Mouse (Mus musculus) hindbrain, embryonic 12.5 days (tissue): ENCODE measurements around the gene Prkar1a. TPM values are rescaled to one million over a fixed set of nuclear protein-coding genes. Genes with fewer than 3 reads are reported as not detected.

Source experiments
- ATAC-seq: fragments of 200-750 bp; cut with Nextera tagmentation; 2 replicates; pipeline ENCODE4 v1.8.0; 2017; ENCODE audit warnings: moderate TSS enrichment; ENCODE audit not compliant: low FRiP score
- H3K27ac ChIP-seq: fragments of 300-500 bp; sonication (generic); 2 replicates; pipeline ENCODE4 v1.5.1; 2016; ENCODE audit warnings: mild to moderate bottlenecking
- H3K27me3 ChIP-seq: fragments of 300-500 bp; sonication (generic); 2 replicates; pipeline ENCODE4 v1.6.1; 2016; ENCODE audit warnings: mild to moderate bottlenecking
- H3K36me3 ChIP-seq: fragments of 300-500 bp; sonication (generic); 2 replicates; pipeline ENCODE4 v1.6.1; 2016; ENCODE audit warnings: mild to moderate bottlenecking
- H3K4me1 ChIP-seq: fragments of 300-500 bp; sonication (generic); 2 replicates; pipeline ENCODE4 v1.6.1; 2016
- H3K4me2 ChIP-seq: fragments of 300-500 bp; sonication (generic); replicated peaks from 2 replicates; pipeline ENCODE4 v1.6.1; 2016; ENCODE audit warnings: mild to moderate bottlenecking
- H3K4me3 ChIP-seq: fragments of 300-500 bp; sonication (generic); 2 replicates; pipeline ENCODE4 v1.5.1; 2016; ENCODE audit warnings: mild to moderate bottlenecking
- H3K9ac ChIP-seq: fragments of 300-500 bp; sonication (generic); 2 replicates; pipeline ENCODE4 v1.6.1; 2016; ENCODE audit warnings: mild to moderate bottlenecking, moderate library complexity
- H3K9me3 ChIP-seq: fragments of 300-500 bp; sonication (generic); replicated peaks from 2 replicates; pipeline ENCODE4 v1.6.1; 2016; ENCODE audit warnings: mild to moderate bottlenecking
- WGBS: fragments of 180-500 bp; shearing (Covaris S2); methylation state at CpG from one replicate; pipeline ENCODE4 v1.1.7; 2016; 5-methylcytosine and 5-hydroxymethylcytosine counted together
- polyA plus RNA-seq: library from polyadenylated mRNA; unstranded; fragments of >200 nt; fragmentation: Nextera tagmentation; extraction: Ambion mirVana; gene quantifications from 2 replicates; pipeline ENCODE4 v1.2.1, GENCODE M21; 2016

Prkar1a gene
- polyA plus RNA-seq, 1 experiment from 2014 or later = 450 TPM

GRCm38 (mm10) chr11:109717966-109718895, 69.0 kb downstream of the Prkar1a start:
- Histone ChIP-seq H3K4me2 (no peak overlapping the region), H3K9ac (no peak overlapping the region), H3K27me3 (peaks cover 27% of the 10 kb centered on the region), H3K27ac (no peak overlapping the region), H3K4me1 (peaks cover 17% of the 10 kb centered on the region), H3K4me3 (no peak overlapping the region), H3K9me3 (no peaks in the 10 kb centered on the region), H3K36me3 (no peaks in the 10 kb centered on the region)
- 86% methylated on average over 15 of the region's 15 CpGs for WGBS
- ATAC-seq = no peak

Other genes with a start within 250 kb of the Prkar1a start
- gene 9930022D16Rik, start 235.5 kb upstream of the Prkar1a start, polyA plus RNA-seq = not detected in 2 replicates
- gene Amz2, start 223.5 kb upstream of the Prkar1a start, polyA plus RNA-seq = 44.1 and 45.7 TPM in 2 replicates
- 4.7 and 5.9 TPM in 2 replicates for gene Arsg, start 176.0 kb upstream of the Prkar1a start, polyA plus RNA-seq
- 4.0 and 4.6 TPM in 2 replicates for gene Slc16a6, start 175.8 kb upstream of the Prkar1a start, polyA plus RNA-seq
- gene Wipi1, start 37.4 kb upstream of the Prkar1a start, polyA plus RNA-seq = 25.1 and 27.5 TPM in 2 replicates
- gene Fam20a, start 72.9 kb downstream of the Prkar1a start, polyA plus RNA-seq = 2.7 and 4.8 TPM in 2 replicates
- not detected in 2 replicates for gene 1700012B07Rik, start 178.6 kb downstream of the Prkar1a start, polyA plus RNA-seq